Mouse (Mus musculus) Patski (cell line): ENCODE data around the gene Bves. TPM values are rescaled to one million over a fixed set of nuclear protein-coding genes. Genes with fewer than 3 reads are reported as not detected.
"Not testable (repeated sequence)": the region's sequence is repeated elsewhere in the genome, so short reads cannot be mapped to it uniquely, and the experiment has no call there.

Experiments
- ATAC-seq: fragments of 100-300 bp; one replicate; pipeline ENCODE4 v1.8.0; 2021
- CTCF ChIA-PET: fragments of 350-600 bp; sonication (Branson Sonifier 250); formaldehyde crosslinking; loops from one replicate; lab custom pipeline; 2022; ENCODE audit warnings: inconsistent platforms; lab: Charles Lee
- POLR2A ChIA-PET: fragments of 350-600 bp; sonication (Branson Sonifier 250); formaldehyde crosslinking; loops from one replicate; lab custom pipeline; 2022; ENCODE audit warnings: antibody characterized with exemption, inconsistent platforms; lab: Charles Lee
- DNase-seq: peaks from one replicate; pipeline ENCODE4 v3.0.0-alpha.2; 2011; ENCODE audit warnings: low read depth, low spot score
- H3K27me3 ChIP-seq: fragments of 371-371 bp; one replicate; pipeline ENCODE4 v1.5.1; 2021
- CTCF ChIP-seq: fragments of 100-300 bp; IDR thresholded peaks from one replicate; pipeline ENCODE4 v1.5.1; 2021
- in situ Hi-C: fragments of 300-500 bp; cut with MboI; formaldehyde crosslinking; loops from 3 replicates; pipeline ENCODE4 v1.11.1; 2018; ENCODE audit warnings: low pct_unique_long_range_greater_than_20kb, mixed read lengths
- polyA plus RNA-seq: library from polyadenylated mRNA; unstranded; gene quantifications from one replicate; pipeline ENCODE4 v1.2.3, GENCODE M21; 2021

Gene Bves
- polyA plus RNA-seq, 1 experiment from 2014 or later = 12.5 TPM

DNA sequence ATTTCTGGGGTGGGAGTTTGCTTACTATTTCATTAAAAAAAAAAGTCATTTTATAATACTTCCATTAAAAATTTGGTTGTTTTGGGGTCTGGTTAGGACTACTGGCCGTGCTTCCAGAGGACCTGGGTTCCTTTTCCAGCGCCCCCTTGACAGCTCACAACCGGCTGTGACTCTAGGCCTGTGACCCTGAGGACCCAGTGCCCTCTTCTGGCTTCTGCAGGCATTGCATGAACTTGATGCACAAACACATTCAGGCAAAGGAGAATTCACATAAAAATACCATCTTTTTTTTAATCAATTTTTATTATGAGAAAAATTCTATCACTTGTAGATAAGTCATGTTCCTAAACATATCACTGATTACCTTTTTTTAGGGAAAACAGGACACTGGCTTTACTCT is 12.6 kb downstream of the Bves start:
- ATAC-seq, in situ Hi-C loops, DNase-seq, H3K27me3 ChIP-seq, POLR2A ChIA-PET: not testable (repeated sequence)
- CTCF ChIA-PET = interaction anchor here (0.7 kb wide), 1 partner anchor 200 kb away, joined by 3 read pairs; no protein-coding TSS in a partner anchor
- TF ChIP-seq CTCF = peak; percentile 47

DNA sequence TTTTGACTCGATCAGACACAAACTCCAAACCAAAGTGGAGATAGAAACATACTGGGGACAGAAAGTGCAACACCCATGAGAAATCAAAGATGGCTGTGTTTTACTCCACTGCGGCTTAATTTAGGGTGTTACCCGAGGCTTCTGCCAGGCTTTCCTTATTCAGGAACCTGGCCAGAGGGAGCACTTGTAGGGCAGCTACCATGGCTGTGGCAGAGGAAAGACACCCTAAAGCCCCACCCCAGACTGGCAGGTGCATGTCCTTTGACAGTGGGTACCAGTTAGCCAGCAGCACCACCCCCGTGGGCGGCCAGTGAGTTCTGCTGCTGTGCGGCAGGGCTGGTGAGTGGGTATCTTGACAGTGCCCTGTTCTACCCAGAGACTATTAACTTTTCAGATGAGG is 20.5 kb downstream of the Bves start:
- no peak for DNase-seq
- ChIA-PET CTCF (interaction anchor here (0.9 kb wide), 1 partner anchor 13 kb away, joined by 4 read pairs; no protein-coding TSS in a partner anchor), POLR2A (no interaction called here)
- peaks cover 3% of the 10 kb centered on the region for H3K27me3 ChIP-seq
- ATAC-seq = no peak
- TF ChIP-seq CTCF = no peak
- in situ Hi-C loops = loop anchor here (25.0 kb wide), 1 partner anchor 1069 kb away; no protein-coding TSS in a partner anchor

DNA sequence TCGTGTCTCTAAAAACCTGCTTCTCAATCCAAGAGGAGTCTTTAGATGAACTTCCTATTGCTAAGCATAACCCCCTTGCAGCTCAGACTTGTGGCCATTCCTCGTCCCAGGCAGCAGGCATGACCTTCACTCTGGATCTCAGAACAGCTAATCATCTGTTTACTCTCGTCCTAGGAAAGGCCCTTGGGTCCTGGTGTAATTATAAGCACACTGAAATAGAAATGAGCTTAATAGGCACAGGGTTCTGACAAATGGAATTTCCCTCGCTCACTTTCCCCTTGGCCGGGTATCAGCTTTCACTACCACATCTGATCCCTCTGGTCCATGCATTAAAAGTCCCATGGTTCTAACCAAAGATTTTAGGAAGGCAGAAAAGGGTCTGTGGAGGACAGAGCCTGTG is 27.8 kb downstream of the Bves start:
- ATAC-seq (no peak), DNase-seq (no peak)
- H3K27me3 ChIP-seq = no peaks in the 10 kb centered on the region
- CTCF ChIA-PET = interaction anchor here (1.2 to 1.8 kb wide), 2 partner anchors 9 to 18 kb away, joined by 4 read pairs; no protein-coding TSS in a partner anchor
- no peak for TF ChIP-seq CTCF
- in situ Hi-C loops = loop anchor here (25.0 kb wide), 1 partner anchor 1076 kb away; no protein-coding TSS in a partner anchor
- POLR2A ChIA-PET = no interaction called here

DNA sequence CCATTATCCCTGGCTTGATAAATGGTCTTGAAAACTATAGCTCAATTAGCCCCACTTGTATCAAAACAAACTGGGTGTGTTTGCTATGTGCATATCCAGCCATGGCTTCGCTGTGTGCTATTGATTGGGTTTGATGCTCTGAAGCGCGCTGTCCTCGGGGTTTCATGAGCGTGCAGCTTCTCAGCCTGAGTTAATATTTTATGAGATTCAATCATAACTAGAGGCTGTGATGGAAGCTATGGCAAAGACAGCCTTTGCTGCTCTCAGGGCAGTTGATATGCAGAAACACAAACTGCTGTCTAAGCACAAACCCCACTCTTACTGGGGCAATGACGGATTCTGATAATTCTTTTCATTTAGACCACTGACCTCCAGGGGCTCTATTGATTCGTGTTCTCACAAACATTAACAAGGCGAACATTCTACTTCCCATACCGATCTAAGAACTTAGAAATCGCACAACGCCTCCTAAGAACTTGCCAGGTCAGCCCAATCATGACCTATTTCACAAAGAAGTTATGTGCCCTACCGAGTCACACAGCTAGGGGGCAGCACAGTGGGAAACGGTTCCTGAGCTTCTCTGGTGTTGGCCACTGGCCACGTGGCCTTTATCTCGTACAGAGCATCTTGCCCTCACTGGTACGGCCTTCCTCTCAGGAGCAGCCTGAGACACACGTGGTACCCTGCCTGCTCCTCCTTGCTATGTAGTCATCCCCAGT is 31.6 kb downstream of the Bves start:
- no peak for ATAC-seq
- POLR2A ChIA-PET = no interaction called here
- CTCF ChIA-PET = no interaction called here

DNA sequence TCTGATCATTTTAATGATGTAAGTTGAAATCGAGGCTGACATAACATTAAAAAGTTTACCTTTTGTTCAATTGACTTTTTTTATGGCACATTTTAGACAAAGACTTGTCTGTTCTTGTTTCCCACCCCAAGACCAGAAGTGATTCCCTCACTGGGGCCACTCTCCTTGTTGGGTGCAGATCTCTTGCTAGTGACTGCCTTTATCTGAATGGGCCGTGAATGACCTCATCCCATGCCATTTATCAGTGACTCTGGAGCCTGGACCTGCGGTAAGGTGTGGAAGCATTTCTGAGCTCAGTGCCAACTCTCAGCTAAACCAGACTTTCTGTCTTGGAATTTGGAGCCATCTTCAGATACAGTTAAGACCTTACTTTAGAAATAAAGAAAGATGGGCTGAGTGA is 34.1 kb downstream of the Bves start:
- POLR2A ChIA-PET = no interaction called here
- H3K27me3 ChIP-seq = peaks cover 8% of the 10 kb centered on the region
- TF ChIP-seq CTCF = no peak
- CTCF ChIA-PET = interaction anchor here (1.0 to 1.7 kb wide), 4 partner anchors 10 to 547 kb away, joined by 3 to 4 read pairs (median 4); no protein-coding TSS in a partner anchor
- ATAC-seq = no peak
- no peak for DNase-seq
- in situ Hi-C loops = loop anchor here (5.0 to 25.0 kb wide), 3 partner anchors 267 to 1082 kb away; no protein-coding TSS in a partner anchor

More for the DNA sequence above, 31.6 kb downstream of the Bves start:
- no peak for TF ChIP-seq CTCF
- in situ Hi-C loops = loop anchor here (25.0 kb wide), 1 partner anchor 1080 kb away; no protein-coding TSS in a partner anchor
- no peak for DNase-seq
- peaks cover 4% of the 10 kb centered on the region for H3K27me3 ChIP-seq

DNA sequence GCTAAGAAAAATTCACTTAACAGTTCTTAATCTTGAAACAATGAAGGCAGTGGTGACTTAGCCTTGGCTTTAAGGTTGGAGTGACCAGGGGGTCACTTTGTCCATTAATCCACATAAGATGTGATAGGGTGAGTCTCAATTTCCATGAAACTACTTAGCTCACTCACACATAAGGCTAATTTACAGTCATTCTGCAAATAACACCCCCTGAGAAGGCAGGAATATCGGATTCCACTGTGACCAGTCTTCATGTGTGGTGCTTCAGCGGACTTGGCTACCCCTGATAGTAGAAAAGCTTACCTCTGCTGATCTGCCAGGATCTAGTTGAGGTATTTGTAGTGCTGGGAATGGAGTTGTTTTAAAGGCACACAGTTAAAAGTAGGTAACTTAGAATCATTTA is 35.0 kb downstream of the Bves start:
- ATAC-seq (no peak), DNase-seq (no peak)
- CTCF ChIA-PET = interaction anchor here (1.3 kb wide), 1 partner anchor 546 kb away, joined by 3 read pairs; no protein-coding TSS in a partner anchor
- no peak for TF ChIP-seq CTCF
- POLR2A ChIA-PET = no interaction called here
- H3K27me3 ChIP-seq = peaks cover 8% of the 10 kb centered on the region
- in situ Hi-C loops = loop anchor here (5.0 to 25.0 kb wide), 3 partner anchors 268 to 1083 kb away; no protein-coding TSS in a partner anchor

DNA sequence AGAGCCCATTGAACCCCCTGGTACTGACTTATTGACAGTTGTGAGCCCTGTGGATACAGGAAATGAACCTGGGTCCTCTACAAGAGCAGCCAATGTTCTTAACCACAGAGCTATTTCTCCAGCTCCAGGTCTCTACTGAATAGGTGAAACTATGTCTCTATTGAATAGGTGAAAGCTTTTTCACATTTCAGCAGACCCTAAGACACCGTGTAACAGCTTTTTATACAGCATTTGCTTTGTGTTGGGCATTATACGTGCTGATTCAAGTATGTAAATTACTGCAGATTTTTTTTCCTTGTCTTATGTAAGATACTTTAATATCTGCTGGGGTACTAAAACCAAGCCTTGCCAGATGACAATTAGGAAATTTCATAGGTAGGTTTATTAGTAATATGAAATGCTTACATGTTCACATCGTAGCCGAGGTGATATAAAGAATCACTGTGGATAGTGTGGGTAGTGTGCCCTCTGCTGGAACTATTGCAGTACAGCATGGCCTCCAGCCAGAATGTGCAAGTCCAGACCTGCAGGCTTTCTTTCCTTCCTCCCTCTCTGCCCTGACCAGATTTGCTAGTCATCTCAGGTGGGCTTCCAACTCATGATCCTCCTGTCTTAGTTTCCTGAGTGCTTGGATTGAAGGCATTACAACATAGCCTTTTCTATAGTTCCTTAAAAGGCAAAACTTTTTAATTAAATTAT is 37.6 kb downstream of the Bves start:
- H3K27me3 ChIP-seq = peaks cover 12% of the 10 kb centered on the region
- in situ Hi-C loops = loop anchor here (5.0 to 25.0 kb wide), 3 partner anchors 271 to 1086 kb away; no protein-coding TSS in a partner anchor
- peak; percentile 15 for DNase-seq
- ChIA-PET POLR2A (no interaction called here), CTCF (interaction anchor here (0.8 to 3.7 kb wide), 8 partner anchors 10 to 286 kb away, joined by 3 to 22 read pairs (median 4); no protein-coding TSS in a partner anchor)
- TF ChIP-seq CTCF = peak; percentile 89
- ATAC-seq = no peak

DNA sequence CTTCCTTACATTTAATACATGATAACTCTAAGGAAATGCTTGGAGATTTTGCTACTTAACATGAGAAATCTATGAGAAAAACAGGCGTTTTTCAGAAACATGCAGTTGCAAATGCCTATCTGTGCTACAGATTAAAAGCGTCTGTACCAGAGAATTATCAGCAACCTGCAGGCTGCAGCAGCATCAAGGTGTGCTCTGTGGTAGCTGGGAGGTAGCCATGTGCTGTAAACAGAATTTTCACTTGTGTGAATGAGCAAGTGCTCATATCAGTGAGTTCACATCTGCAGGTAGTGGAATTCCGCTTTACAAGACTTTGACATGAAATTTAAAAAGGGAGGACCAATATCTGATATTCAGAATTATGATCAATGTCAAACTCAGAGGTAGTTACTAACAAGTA is 42.7 kb downstream of the Bves start:
- DNase-seq (no peak), ATAC-seq (no peak)
- POLR2A ChIA-PET = no interaction called here
- CTCF ChIA-PET = no interaction called here
- peaks cover 35% of the 10 kb centered on the region for H3K27me3 ChIP-seq
- TF ChIP-seq CTCF = no peak
- in situ Hi-C loops = loop anchor here (10.0 to 25.0 kb wide), 2 partner anchors 284 to 417 kb away; no protein-coding TSS in a partner anchor

DNA sequence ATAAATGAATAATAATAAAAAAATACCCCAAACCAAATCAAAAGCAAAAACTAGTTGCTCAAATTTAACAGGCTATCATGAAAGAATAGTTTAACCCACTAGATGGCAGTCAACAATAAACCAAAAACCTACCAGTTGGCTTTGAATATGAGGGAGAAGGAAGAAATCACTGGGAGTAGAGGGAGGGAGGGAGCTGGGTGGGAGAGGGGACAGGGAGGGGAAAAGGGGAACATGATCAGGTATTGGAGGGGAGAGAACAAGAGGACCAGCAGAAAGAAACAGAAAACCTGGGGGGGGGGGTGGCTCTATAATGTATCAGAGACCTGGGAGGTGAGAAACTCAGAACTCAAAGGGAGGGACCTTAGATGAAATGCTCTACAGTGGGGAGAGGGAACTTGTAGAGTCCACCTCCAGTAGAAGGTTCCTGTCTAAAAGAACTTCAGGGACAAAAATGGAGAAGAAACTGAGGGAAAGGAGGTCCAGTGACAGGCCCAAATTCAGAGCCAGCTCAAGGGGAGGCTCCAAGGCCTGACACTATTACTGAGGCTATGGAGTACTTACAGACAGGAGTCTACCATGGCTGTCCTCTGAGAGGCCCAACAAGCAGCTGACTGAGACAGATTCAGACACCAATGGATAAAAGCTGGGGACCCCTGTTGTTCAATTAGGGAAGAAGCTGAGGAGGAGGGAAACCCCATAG is 46.5 kb downstream of the Bves start:
- CTCF ChIA-PET = no interaction called here
- no peak for DNase-seq
- H3K27me3 ChIP-seq = peaks cover 61% of the 10 kb centered on the region
- no peak for ATAC-seq
- POLR2A ChIA-PET = no interaction called here
- in situ Hi-C loops = loop anchor here (5.0 to 25.0 kb wide), 2 partner anchors 280 to 535 kb away; no protein-coding TSS in a partner anchor
- peak; percentile 32 for TF ChIP-seq CTCF

DNA sequence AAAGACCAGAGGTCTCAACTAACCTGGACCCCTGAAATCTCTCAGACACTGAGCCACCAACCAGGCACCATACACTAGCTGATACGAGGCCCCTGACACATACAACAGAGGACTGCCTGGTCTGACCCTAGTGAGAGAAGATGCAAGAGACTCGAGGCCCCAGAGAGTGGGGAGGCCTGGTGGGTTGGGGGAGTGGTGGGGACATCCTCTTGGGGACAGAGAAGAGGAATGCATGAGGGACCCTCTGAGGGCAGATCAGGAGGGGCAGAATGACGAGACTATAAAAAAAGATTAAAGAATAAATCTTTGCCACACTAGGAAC is 47.0 kb downstream of the Bves start:
- DNase-seq (no peak), ATAC-seq (no peak)
- no peak for TF ChIP-seq CTCF
- in situ Hi-C loops = loop anchor here (5.0 to 25.0 kb wide), 2 partner anchors 280 to 535 kb away; no protein-coding TSS in a partner anchor
- ChIA-PET POLR2A (no interaction called here), CTCF (no interaction called here)
- peaks cover 63% of the 10 kb centered on the region for H3K27me3 ChIP-seq
